Mouse (Mus musculus): ENCODE measurements at regions not wholly inside any gene's neighbourhood (a gene's known extent, or its start where the extent isn't known, plus 50 kb on each side); places are given as distances from the start of the nearest gene placed in this dataset.

DNA sequence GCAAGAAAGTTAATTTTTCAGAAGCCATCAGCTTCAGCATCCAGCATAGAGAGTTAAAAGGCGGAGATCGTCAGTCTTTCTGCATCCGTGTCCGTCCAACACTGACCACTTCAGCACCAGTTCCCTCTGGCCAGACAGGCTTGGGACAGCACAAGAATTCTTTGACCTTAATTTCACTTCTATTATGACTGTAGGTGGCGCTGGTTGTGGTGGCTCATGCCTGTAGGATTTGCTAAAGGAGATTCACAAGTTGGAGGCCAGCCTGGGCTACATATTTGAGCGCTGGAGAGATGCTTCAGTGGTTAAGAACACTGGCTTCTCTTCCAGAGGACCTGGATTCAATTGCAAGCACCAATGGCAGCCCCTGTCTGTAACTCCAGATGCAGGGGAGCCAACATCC is 66.0 kb downstream of the Amer2 start:
- Histone ChIP-seq H3K79me2 (ENCODE audit: control insufficient read depth, insufficient read depth) (no peaks in the 10 kb centered on the region), H3K36me3 (ENCODE audit: control insufficient read depth, insufficient read depth) (no peaks in the 10 kb centered on the region), H3ac (ENCODE audit: control insufficient read depth, insufficient read length) (no peak overlapping the region), H3K27me3 (ENCODE audit: control insufficient read depth, insufficient read depth, insufficient read length) (no peaks in the 10 kb centered on the region), H3K4me2 (ENCODE audit: low read depth) (no peak overlapping the region), H3K4me3 (no peak overlapping the region)
- TF ChIP-seq REST (IDR thresholded peaks at IDR 0.05; ENCODE audit: insufficient read depth, insufficient read length) (no peak), MAX (IDR thresholded peaks at IDR 0.05; ENCODE audit: low read depth) (no peak), SRF (IDR thresholded peaks at IDR 0.05; ENCODE audit: control insufficient read depth, insufficient read length, low read depth) (no peak), TCF3 (IDR thresholded peaks at IDR 0.05; ENCODE audit: insufficient read length, low read depth) (no peak), CEBPB (IDR thresholded peaks at IDR 0.05; ENCODE audit: insufficient read depth, poor library complexity, severe bottlenecking) (no peak), TCF12 (IDR thresholded peaks at IDR 0.05; ENCODE audit: insufficient read depth, poor library complexity, severe bottlenecking) (no peak), POLR2A (IDR thresholded peaks at IDR 0.05; ENCODE audit: insufficient read length, low read depth) (no peak)

DNA sequence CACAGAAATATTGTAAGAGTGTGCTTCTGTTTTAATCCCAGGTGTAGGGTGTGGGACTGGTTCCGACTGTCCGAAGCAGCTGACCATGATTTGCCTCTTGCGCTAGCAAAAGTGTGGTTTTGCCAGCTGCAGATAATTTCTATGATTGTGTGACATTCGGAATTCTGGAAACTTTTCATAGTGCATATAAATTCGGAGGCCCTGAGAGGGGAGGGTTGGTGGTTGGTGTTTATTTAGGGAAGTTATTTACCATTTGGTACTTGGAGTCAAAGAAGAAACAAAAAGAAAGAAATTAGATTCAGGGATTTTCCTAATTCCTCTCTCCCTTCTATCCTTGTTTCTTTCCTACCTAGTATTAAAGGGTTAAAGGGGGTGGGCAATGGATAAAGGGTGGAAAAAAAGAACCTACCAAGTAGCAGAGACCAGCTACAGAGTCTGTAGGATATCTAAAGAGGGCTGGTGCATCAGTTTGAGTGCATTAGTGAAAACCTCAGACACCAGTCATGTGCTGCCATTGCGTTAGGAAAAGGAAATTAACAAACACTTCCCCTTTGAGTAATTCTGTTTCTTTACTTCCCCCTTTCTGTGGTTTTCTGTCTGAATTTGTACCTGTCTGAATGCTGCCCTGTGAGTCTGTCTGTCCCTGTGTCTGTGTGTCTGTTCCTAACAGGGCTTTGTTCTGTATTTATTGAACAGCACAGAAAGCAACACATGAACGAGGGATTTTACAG is 70.9 kb downstream of the Amer2 start:
- no peaks in the 10 kb centered on the region for H3K36me3 ChIP-seq (ENCODE audit: control insufficient read depth, insufficient read depth)
- no peak overlapping the region for H3K4me2 ChIP-seq (ENCODE audit: low read depth)
- peaks cover 11% of the 10 kb centered on the region for H3K27me3 ChIP-seq (ENCODE audit: control insufficient read depth, insufficient read depth, insufficient read length)
- no peaks in the 10 kb centered on the region for H3K79me2 ChIP-seq (ENCODE audit: control insufficient read depth, insufficient read depth)
- H3ac ChIP-seq (ENCODE audit: control insufficient read depth, insufficient read length) = no peak overlapping the region
- no peak overlapping the region for H3K4me3 ChIP-seq
- TF ChIP-seq TCF12 (IDR thresholded peaks at IDR 0.05; ENCODE audit: insufficient read depth, poor library complexity, severe bottlenecking) = no peak
- TF ChIP-seq USF1 (IDR thresholded peaks at IDR 0.05; ENCODE audit: low read depth) = no peak
- TF ChIP-seq TCF3 (IDR thresholded peaks at IDR 0.05; ENCODE audit: insufficient read length, low read depth) = no peak
- no peak for TF ChIP-seq E2F4 (IDR thresholded peaks at IDR 0.05; ENCODE audit: insufficient read depth)
- no peak for TF ChIP-seq POLR2AphosphoS2 (IDR thresholded peaks at IDR 0.05; ENCODE audit: insufficient read length, low read depth)
- TF ChIP-seq MAX (IDR thresholded peaks at IDR 0.05; ENCODE audit: low read depth) = no peak
- no peak for TF ChIP-seq POLR2A (IDR thresholded peaks at IDR 0.05; ENCODE audit: insufficient read length, low read depth)
- no peak for TF ChIP-seq CEBPB (IDR thresholded peaks at IDR 0.05; ENCODE audit: insufficient read depth, poor library complexity, severe bottlenecking)
- no peak for TF ChIP-seq SRF (IDR thresholded peaks at IDR 0.05; ENCODE audit: control insufficient read depth, insufficient read length, low read depth)
- TF ChIP-seq MYOG (IDR thresholded peaks at IDR 0.05; ENCODE audit: control insufficient read depth in 1 of 3, insufficient read depth in 1 of 3, insufficient read length in 2 of 3, low read depth in 2 of 3) = no peak
- no peak for TF ChIP-seq REST (IDR thresholded peaks at IDR 0.05; ENCODE audit: insufficient read depth, insufficient read length)
- no peak for TF ChIP-seq MYOD1 (IDR thresholded peaks at IDR 0.05; ENCODE audit: control insufficient read depth in 1 of 3, insufficient read length in 2 of 3, low read depth in 2 of 3)

DNA sequence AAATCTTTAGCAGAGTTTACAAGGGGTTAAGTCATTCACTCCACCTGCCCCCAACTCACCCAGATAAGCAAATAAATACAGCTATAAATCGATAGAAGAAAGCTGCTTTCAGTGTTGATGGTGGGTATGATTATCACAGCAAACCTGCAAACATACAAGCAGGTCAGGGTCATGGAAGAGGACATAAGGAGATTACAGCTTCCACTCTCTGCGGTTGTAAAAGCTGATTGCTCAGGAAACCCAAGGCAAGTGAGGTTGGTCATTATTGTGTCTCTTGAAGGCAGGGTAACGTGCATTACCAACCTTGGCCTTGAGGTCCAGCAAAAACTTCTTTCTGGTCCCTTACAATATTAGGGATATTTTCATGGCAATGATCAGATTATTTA is 71.5 kb downstream of the Amer2 start:
- H3ac ChIP-seq (ENCODE audit: control insufficient read depth, insufficient read length) = no peak overlapping the region
- H3K4me2 ChIP-seq (ENCODE audit: low read depth) = no peak overlapping the region
- H3K36me3 ChIP-seq (ENCODE audit: control insufficient read depth, insufficient read depth) = no peaks in the 10 kb centered on the region
- H3K4me3 ChIP-seq = no peak overlapping the region
- H3K79me2 ChIP-seq (ENCODE audit: control insufficient read depth, insufficient read depth) = no peaks in the 10 kb centered on the region
- TF ChIP-seq E2F4 (IDR thresholded peaks at IDR 0.05; ENCODE audit: insufficient read depth) (no peak), SRF (IDR thresholded peaks at IDR 0.05; ENCODE audit: control insufficient read depth, insufficient read length, low read depth) (no peak), REST (IDR thresholded peaks at IDR 0.05; ENCODE audit: insufficient read depth, insufficient read length) (no peak), CEBPB (IDR thresholded peaks at IDR 0.05; ENCODE audit: insufficient read depth, poor library complexity, severe bottlenecking) (no peak), POLR2A (IDR thresholded peaks at IDR 0.05; ENCODE audit: insufficient read length, low read depth) (no peak), USF1 (IDR thresholded peaks at IDR 0.05; ENCODE audit: low read depth) (no peak), POLR2AphosphoS2 (IDR thresholded peaks at IDR 0.05; ENCODE audit: insufficient read length, low read depth) (no peak), MYOD1 (IDR thresholded peaks at IDR 0.05; ENCODE audit: control insufficient read depth in 1 of 3, insufficient read length in 2 of 3, low read depth in 2 of 3) (no peak), MYOG (IDR thresholded peaks at IDR 0.05; ENCODE audit: control insufficient read depth in 1 of 3, insufficient read depth in 1 of 3, insufficient read length in 2 of 3, low read depth in 2 of 3) (no peak), MAX (IDR thresholded peaks at IDR 0.05; ENCODE audit: low read depth) (no peak), TCF12 (IDR thresholded peaks at IDR 0.05; ENCODE audit: insufficient read depth, poor library complexity, severe bottlenecking) (no peak), TCF3 (IDR thresholded peaks at IDR 0.05; ENCODE audit: insufficient read length, low read depth) (no peak)
- H3K27me3 ChIP-seq (ENCODE audit: control insufficient read depth, insufficient read depth, insufficient read length) = peaks cover 11% of the 10 kb centered on the region

DNA sequence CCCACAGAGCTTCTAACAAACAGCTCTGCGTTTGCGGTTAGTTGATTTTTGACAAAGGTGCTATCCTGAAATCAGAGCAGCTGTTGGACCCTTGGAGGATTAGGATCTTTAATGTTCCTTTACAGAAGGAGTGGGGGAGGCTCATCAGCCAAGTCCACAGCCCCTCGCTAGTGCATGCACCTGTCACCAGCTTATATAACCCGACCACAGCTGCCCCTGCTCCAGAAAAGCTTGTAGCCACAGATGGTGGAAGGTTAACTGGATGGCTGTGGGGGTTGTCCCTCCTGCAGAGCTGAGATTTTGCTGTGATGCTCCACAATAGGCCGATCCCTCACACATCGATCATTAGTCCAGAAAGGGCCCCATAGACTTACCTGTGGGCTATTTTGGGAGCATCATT is 73.0 kb downstream of the Amer2 start:
- Histone ChIP-seq H3K4me2 (ENCODE audit: low read depth) (no peak overlapping the region), H3K79me2 (ENCODE audit: control insufficient read depth, insufficient read depth) (no peaks in the 10 kb centered on the region), H3K36me3 (ENCODE audit: control insufficient read depth, insufficient read depth) (no peaks in the 10 kb centered on the region), H3K27me3 (ENCODE audit: control insufficient read depth, insufficient read depth, insufficient read length) (peaks cover 11% of the 10 kb centered on the region), H3K4me3 (no peak overlapping the region), H3ac (ENCODE audit: control insufficient read depth, insufficient read length) (no peak overlapping the region)
- TF ChIP-seq MYOG (IDR thresholded peaks at IDR 0.05; ENCODE audit: control insufficient read depth in 1 of 3, insufficient read depth in 1 of 3, insufficient read length in 2 of 3, low read depth in 2 of 3) (peak in 2 of 3 experiments; percentile 40 to 67), MYOD1 (IDR thresholded peaks at IDR 0.05; ENCODE audit: control insufficient read depth in 1 of 3, insufficient read length in 2 of 3, low read depth in 2 of 3) (peak in 2 of 3 experiments; percentile 83 to 87), POLR2AphosphoS2 (IDR thresholded peaks at IDR 0.05; ENCODE audit: insufficient read length, low read depth) (no peak)

DNA sequence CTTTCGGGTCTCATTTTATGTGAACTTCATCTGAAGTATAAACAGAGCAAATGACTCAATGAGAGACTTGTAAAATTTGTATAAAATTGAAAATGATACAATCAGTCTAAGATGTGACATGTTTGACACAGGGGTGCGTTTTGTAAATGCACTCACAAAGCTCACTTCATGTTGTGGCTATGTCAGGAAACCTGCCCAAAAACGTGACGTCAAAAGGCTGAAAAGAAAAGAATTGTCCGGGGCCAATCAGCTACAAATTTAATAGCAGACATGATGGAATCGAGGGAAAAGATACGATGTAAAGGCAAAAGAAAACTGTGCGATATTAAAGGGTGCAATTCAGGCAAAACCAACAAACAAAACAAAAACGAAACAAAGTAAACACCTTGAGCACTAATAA is 78.2 kb downstream of the Amer2 start:
- Histone ChIP-seq H3ac (ENCODE audit: control insufficient read depth, insufficient read length) (no peak overlapping the region), H3K4me2 (ENCODE audit: low read depth) (no peak overlapping the region), H3K79me2 (ENCODE audit: control insufficient read depth, insufficient read depth) (no peaks in the 10 kb centered on the region), H3K27me3 (ENCODE audit: control insufficient read depth, insufficient read depth, insufficient read length) (no peaks in the 10 kb centered on the region), H3K36me3 (ENCODE audit: control insufficient read depth, insufficient read depth) (no peaks in the 10 kb centered on the region), H3K4me3 (no peak overlapping the region)
- TF ChIP-seq E2F4 (IDR thresholded peaks at IDR 0.05; ENCODE audit: insufficient read depth) (no peak), SRF (IDR thresholded peaks at IDR 0.05; ENCODE audit: control insufficient read depth, insufficient read length, low read depth) (no peak), MYOD1 (IDR thresholded peaks at IDR 0.05; ENCODE audit: control insufficient read depth in 1 of 3, insufficient read length in 2 of 3, low read depth in 2 of 3) (no peak), USF1 (IDR thresholded peaks at IDR 0.05; ENCODE audit: low read depth) (no peak), MAX (IDR thresholded peaks at IDR 0.05; ENCODE audit: low read depth) (no peak), REST (IDR thresholded peaks at IDR 0.05; ENCODE audit: insufficient read depth, insufficient read length) (no peak), POLR2AphosphoS2 (IDR thresholded peaks at IDR 0.05; ENCODE audit: insufficient read length, low read depth) (no peak), TCF12 (IDR thresholded peaks at IDR 0.05; ENCODE audit: insufficient read depth, poor library complexity, severe bottlenecking) (no peak), CEBPB (IDR thresholded peaks at IDR 0.05; ENCODE audit: insufficient read depth, poor library complexity, severe bottlenecking) (no peak), TCF3 (IDR thresholded peaks at IDR 0.05; ENCODE audit: insufficient read length, low read depth) (no peak), POLR2A (IDR thresholded peaks at IDR 0.05; ENCODE audit: insufficient read length, low read depth) (no peak), MYOG (IDR thresholded peaks at IDR 0.05; ENCODE audit: control insufficient read depth in 1 of 3, insufficient read depth in 1 of 3, insufficient read length in 2 of 3, low read depth in 2 of 3) (no peak)

Measured in myocyte (in vitro differentiated cells).